Mouse (Mus musculus): ENCODE data around the gene Ank2.

DNA sequence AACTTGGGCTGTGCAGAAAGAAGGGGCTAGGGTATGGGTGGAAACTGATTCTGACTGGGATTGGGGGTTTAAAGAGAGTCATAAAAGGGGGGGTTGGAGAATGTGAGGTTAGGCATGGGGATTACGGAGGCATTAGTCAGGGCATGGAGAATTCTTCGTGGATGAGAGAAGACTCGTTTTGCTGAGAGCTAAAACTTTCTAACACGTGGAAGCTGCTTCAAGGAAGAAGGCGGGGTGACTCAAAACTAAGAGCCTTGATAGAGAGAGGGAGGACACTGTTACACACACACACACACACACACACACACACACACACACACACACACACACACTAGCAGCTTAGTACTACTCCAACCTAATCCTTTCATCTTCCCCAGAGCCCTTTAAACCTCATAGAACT, 463.0 kb downstream of the Ank2 start:
- TF ChIP-seq CTCF (IDR thresholded peaks at IDR 0.05; ENCODE audit: insufficient read depth, low read depth, low read length): no peak
- no peak for TF ChIP-seq POLR2A (IDR thresholded peaks at IDR 0.05; ENCODE audit: insufficient read depth, low read depth, low read length)
